Mouse (Mus musculus) kidney, postnatal 4 days (tissue): ENCODE measurements at regions not wholly inside any gene's neighbourhood (a gene's known extent, or its start where the extent isn't known, plus 50 kb on each side); places are given as distances from the start of the nearest gene placed in this dataset.
"Not testable (repeated sequence)": the region's sequence is repeated elsewhere in the genome, so short reads cannot be mapped to it uniquely, and the experiment has no call there.

Experiments used
- DNase-seq, 2 experiments: peaks; one replicate each; pipeline ENCODE4 v3.0.0; 2021; ENCODE audit warnings: mixed read lengths in 2 of 2

- no peak for DNase-seq
Observed at GRCm38 (mm10) chr6:14632837-14633236, 122.2 kb downstream of the Ppp1r3a start.

GRCm38 (mm10) chr6:14631719-14632445 is 123.2 kb downstream of the Ppp1r3a start:
- DNase-seq = no peak

GRCm38 (mm10) chr6:14616629-14617028 is 138.4 kb downstream of the Ppp1r3a start:
- DNase-seq = no peak

GRCm38 (mm10) chr6:14608076-14608475 is 147.0 kb downstream of the Ppp1r3a start:
- DNase-seq = no peak

- DNase-seq = peak; percentile 2 to 9
Observed at GRCm38 (mm10) chr6:14600543-14601249, 154.4 kb downstream of the Ppp1r3a start.

- no peak for DNase-seq
Observed at GRCm38 (mm10) chr6:14596880-14597466, 158.1 kb downstream of the Ppp1r3a start.

GRCm38 (mm10) chr6:14585827-14586226 is 169.2 kb downstream of the Ppp1r3a start:
- DNase-seq = no peak

GRCm38 (mm10) chr6:14583829-14584228 is 171.2 kb downstream of the Ppp1r3a start:
- no peak for DNase-seq

- no peak for DNase-seq
Observed at GRCm38 (mm10) chr6:14574607-14575006, 180.5 kb downstream of the Ppp1r3a start.

- DNase-seq = no peak
Observed at GRCm38 (mm10) chr6:14573001-14573400, 182.1 kb downstream of the Ppp1r3a start.

GRCm38 (mm10) chr6:14540333-14540732 is 214.7 kb downstream of the Ppp1r3a start:
- no peak for DNase-seq

- no peak for DNase-seq
Observed at GRCm38 (mm10) chr6:14529096-14529495, 226.0 kb downstream of the Ppp1r3a start.

GRCm38 (mm10) chr6:14528564-14528963 is 226.5 kb downstream of the Ppp1r3a start:
- no peak for DNase-seq

- no peak for DNase-seq
Observed at GRCm38 (mm10) chr6:14522742-14523141, 232.3 kb downstream of the Ppp1r3a start.

- no peak for DNase-seq
Observed at GRCm38 (mm10) chr6:14521321-14521720, 233.8 kb downstream of the Ppp1r3a start.

- peak; percentile 47 to 57 for DNase-seq
Observed at GRCm38 (mm10) chr6:14504171-14504570, 250.9 kb downstream of the Ppp1r3a start.

- no peak for DNase-seq
Observed at GRCm38 (mm10) chr6:14500663-14501062, 254.4 kb downstream of the Ppp1r3a start.

GRCm38 (mm10) chr6:14499882-14500281 is 255.2 kb downstream of the Ppp1r3a start:
- DNase-seq = not testable (repeated sequence)

GRCm38 (mm10) chr6:14486642-14487041 is 268.4 kb downstream of the Ppp1r3a start:
- DNase-seq = not testable (repeated sequence)

- no peak for DNase-seq
Observed at GRCm38 (mm10) chr6:14456394-14456793, 298.7 kb downstream of the Ppp1r3a start.

GRCm38 (mm10) chr6:14453321-14453720 is 301.8 kb downstream of the Ppp1r3a start:
- not testable (repeated sequence) for DNase-seq

- DNase-seq = no peak
Observed at GRCm38 (mm10) chr6:14431751-14432150, 323.3 kb downstream of the Ppp1r3a start.

GRCm38 (mm10) chr6:14409772-14410171 is 345.3 kb downstream of the Ppp1r3a start:
- DNase-seq = no peak

- no peak for DNase-seq
Observed at GRCm38 (mm10) chr6:14407754-14408153, 347.3 kb downstream of the Ppp1r3a start.
